Mouse (Mus musculus): ENCODE data around the gene Pfdn4.

- TF ChIP-seq POLR2A (IDR thresholded peaks at IDR 0.05; ENCODE audit: borderline replicate concordance, low read depth, low read length) (no peak), CTCF (IDR thresholded peaks at IDR 0.05; ENCODE audit: low read depth, low read length) (no peak)
Measured at GRCm38 (mm10) chr2:170482019-170482540, 14.1 kb upstream of the Pfdn4 start.

Data from bone marrow macrophage, adult 2 months (primary cell).